Mouse (Mus musculus) E14TG2a.4 (cell line): ENCODE results near the gene Rtl8a.

Experiments
- CTCF ChIP-seq: conservative IDR thresholded peaks from 2 replicates; pipeline ENCODE4 v1.5.1; 2014; ENCODE audit warnings: low read length
- NANOG ChIP-seq: IDR thresholded peaks from 2 replicates; pipeline ENCODE4 v1.6.1; 2014; ENCODE audit warnings: borderline replicate concordance, low read length, mixed read lengths
- POU5F1 ChIP-seq: IDR thresholded peaks from 2 replicates; pipeline ENCODE4 v1.6.1; 2014; ENCODE audit warnings: low read length, borderline replicate concordance

DNA sequence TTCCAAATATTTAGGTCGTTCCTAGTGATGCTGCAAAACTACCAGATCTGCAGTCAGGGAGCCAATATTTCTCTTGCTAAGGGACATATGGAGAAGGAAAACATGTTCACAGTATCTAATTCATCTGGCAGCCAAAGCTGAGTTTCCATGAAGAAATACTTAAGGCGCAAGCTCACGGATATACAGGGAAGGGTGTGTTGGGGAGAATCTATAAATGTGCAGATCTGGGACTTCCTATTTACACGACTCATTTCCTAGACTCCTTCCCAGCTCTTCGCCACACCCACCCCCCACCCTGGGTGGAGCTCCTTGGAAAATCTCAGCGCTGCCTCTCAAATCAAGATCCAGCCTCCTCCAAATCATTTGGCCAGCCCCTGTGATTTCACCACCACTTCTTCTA is 2.4 kb upstream of the Rtl8a start:
- no peak for TF ChIP-seq CTCF
- TF ChIP-seq NANOG: no peak
- no peak for TF ChIP-seq POU5F1
